Mouse (Mus musculus) lung, adult 18-20 months (tissue): ENCODE results near the gene Snrnp70.

ENCODE experiments used
- DNase-seq, 2 experiments: peaks; one replicate each; pipeline ENCODE4 v3.0.0; 2022; ENCODE audit warnings: mixed read lengths in 2 of 2

Snrnp70 gene

DNA sequence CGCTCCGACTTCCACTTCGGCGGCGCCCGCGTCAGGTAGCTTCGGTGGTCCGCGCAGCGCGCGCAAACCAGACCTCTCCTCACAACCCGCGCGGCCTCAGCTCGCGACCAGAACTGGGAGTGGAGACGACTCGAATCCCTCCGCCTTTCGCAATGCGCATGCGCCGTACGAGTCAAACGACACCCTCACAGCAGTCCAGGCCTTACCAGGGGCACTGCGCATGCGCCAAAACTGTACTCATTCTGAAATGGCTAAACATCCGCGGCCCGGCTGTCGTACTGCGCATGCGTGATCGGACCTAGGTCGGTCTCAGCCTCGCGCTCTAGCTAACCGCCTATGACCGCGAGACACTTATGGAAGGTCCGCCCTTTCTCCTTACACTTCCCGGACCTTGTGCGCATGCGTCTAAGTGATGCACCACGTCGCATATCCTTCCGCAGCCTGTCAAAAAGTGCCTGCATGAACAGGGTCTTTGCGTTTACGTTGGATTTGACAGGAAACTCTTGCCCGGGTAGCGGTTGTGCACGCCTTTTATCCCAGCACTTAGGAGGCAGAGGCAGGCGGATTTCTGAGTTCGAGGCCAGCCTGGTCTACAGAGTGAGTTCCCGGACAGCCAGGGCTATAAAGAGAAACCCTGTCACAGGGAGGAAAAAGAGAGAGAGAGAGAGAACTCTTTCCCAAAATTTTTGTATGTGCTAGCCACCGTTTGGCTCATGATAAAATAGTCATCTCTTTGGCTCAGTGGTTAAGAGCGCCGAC, at the start of gene Snrnp70:
Gene Snrnp70 (minus strand): TSS at position 165 of the 759 bp plus-strand sequence.
- peak; percentile 100 for DNase-seq

DNA sequence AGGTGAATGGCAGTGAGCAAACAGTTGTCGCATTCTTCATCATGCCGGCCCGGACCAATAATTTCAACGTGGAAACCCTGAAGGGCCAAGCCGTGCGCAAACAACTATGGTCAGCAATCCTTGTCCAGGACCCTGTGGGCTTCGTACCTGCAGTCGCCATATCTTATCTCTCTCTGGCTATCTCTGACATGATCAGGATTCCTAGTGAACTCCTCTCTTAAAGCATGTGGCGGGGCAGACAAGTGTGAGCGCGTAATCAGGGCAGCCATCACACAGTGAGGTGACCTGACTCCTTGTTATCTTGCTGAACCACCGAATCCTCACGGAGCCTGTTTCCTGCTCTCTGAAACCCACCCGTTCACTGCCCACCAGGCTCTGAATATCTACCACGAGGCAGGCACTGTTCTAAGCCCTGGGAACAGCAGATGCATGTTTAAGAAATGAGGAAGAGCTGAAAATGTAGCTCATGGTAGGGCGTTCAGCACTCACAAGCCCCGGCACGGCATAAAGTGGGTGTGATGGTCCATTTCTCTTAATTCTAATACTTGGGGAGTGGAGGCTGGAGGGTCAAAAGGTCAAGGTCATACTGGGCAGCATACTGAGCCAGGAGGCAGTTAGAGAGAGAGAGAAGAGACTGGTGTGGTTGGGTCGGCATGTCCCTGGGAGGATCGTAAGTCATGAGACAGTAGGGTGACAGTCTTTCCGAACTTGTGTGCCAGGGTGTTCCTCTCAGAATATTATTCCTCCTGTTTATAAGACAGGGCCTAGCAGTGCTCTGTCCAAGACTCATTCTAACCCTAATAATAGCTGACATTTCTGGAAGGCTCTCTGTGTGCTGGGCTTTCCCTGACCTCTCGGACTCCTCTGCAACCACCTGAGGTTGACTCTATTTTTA, 48.2 kb upstream of the Snrnp70 start:
- DNase-seq = no peak

DNA sequence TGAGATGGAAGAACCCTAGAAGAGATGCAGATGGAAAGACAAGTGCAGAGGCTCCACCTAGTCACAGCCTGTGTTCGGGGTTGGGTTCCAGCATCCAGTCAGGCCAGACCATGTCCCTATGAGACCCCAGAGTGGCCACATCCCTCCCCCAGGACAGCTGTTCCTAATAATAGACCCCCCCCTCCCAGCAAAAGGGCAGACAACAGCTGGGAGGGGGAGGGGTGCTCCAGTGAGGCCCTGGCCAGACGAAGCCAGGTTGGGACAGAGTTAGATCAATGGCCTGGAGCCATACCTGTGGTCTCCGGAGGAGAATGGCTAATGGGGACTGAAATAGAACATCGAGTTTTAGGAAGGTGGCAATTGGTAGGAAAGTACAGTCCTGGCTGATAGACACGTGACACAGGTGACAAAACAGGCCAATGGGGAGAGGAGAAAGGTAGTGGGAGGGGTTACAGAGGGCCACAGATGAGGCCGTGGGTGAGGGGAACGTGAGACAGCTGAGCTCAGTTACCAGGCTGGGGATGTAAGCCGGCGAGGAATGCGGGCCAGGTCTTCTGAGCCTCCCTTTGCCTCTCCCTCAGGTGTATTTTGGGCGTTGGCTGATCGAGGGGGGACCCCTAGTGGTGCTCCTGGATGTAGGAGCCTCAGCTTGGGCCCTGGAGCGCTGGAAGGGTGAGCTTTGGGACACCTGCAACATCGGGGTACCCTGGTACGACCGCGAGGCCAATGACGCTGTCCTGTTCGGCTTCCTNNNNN, 42.2 kb upstream of the Snrnp70 start, which contains the start of gene Ruvbl2:
Gene Ruvbl2 (minus strand): TSS at position 576 of the 756 bp plus-strand sequence.
- DNase-seq = peak; percentile 44 to 71

DNA sequence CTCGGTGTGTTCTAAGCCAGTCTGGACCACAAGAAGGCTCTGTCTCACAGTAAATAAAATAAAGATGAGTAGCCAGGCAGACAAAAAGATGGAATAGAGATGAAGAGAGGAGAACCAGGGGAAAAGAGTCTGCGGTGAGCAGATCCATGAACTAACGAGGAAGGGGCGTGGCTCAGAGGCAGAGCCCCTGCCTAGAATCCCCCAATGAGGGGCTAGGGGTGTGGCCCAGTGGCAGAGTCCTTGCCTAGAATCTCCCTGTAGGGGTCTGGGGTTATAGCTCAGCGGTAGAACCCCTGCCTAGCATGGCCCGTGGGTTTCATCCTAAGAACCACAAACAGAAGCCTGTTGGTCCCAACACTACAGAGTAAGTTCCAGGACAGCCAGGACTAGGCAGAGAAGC, 41.5 kb upstream of the Snrnp70 start:
- no peak for DNase-seq

DNA sequence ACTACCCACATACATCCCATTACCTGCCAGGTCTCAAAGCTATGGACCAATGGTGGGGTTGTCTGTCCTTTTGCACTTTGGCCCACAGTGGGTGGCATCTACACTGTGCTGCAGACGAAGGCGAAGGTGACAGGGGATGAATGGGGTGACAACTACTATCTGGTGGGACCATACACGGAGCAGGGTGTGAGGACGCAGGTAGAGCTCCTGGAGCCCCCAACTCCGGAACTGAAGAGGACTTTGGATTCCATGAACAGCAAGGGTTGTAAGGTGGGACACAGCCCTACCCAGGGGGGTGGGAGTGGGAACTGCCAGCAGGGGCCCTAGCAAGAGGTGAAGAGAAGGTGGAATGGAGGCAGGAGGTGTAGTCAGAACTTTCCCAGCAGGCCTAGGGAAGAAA, 40.9 kb upstream of the Snrnp70 start:
- no peak for DNase-seq

DNA sequence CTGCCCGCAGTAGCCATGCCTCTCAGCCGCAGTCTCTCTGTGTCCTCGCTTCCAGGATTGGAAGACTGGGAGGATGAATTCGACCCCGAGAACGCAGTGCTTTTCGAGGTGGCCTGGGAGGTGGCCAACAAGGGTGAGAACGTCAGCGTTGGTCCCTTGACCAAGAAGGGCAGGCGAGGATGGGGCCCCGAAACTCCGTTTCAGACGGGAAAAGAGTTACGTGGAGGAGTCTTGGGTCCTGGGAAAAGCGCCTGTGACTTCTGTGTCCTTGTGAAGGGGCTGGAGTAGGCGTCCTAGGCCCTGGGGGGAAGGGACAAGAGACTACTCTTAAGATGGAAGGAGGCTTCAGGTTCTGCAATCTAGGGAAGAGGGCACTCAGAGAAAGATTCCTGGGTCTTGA, 39.5 kb upstream of the Snrnp70 start:
- peak in 1 of 2 experiments; percentile 61 for DNase-seq

DNA sequence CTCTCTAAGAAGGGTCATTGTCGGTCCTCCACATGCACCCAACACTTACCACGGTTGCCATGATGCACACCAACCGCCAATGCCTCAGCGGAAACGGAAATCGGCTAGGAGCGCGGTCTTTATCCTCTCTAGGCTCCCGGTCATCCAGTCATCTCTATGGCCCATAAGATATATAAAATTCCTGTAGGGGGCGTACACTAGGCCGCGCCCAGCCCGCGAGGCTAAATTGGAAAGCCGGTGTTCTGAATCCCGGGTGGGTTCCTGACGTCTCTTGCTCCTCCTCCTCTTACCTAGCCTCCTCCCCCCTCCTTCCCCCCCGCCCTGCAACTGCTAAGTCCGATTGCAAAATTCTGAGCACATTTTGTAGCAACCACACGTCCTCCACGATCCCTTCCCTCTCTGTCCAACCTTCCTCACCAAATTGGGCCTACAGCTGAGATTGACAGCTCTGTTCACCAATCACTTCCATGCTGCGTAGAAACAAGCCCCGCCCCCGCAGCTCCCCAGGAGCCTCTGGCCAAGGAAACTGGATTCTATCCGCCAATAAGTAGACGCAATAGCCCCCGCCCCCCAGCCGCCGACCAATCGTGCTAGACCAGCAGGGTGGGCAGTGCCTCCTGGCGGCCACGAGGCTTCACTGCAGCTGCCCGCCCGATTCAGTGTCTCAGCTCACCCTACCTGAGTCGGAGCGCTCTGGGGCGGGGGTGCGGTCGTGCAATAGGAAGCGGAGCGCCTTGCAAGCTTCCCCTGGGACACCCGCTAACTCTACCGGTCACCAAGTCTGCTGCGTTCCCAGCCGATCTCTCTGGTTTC, 38.9 kb upstream of the Snrnp70 start, which contains the start of gene Gys1:
Gene Gys1 (plus strand): TSS at position 642 of the 813 bp plus-strand sequence.
- peak; percentile 100 for DNase-seq

DNA sequence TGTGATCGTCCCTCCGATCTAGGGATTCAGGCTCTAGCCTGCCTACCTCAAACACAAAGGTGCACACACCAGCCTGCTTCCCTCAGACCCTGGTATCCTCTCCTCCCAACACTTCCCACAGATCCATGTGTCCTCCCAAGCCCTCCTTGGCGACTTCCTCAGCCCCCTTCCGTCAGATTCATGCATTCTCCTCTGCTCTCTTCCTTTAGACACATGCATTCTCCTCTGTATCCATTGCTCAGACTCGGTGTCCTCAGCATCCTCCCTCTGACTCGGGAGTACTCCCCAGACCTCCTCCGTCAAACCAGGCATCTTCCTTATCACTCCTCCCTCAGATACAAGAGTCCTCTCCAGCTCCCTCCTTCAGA, 38.3 kb upstream of the Snrnp70 start:
- no peak for DNase-seq

DNA sequence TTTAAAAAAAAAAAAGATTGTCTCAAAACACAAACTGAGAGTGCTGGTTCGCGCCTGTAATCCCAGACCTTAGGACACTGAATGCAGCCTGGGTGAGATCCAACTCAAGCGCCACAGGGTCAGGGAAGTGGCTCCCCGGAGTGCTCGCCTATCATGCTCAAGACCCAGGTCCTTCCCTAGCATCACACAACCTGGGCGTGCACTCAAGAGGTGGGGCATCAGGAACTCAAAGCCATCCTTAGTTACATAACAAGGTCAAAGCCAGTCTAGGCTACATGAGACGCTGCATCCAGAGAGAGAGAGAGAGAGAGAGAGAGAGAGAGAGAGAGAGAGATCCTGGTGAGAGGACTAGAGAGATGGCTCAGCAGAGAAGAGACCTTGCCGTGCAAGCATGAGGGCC, 31.0 kb upstream of the Snrnp70 start:
- DNase-seq = no peak

DNA sequence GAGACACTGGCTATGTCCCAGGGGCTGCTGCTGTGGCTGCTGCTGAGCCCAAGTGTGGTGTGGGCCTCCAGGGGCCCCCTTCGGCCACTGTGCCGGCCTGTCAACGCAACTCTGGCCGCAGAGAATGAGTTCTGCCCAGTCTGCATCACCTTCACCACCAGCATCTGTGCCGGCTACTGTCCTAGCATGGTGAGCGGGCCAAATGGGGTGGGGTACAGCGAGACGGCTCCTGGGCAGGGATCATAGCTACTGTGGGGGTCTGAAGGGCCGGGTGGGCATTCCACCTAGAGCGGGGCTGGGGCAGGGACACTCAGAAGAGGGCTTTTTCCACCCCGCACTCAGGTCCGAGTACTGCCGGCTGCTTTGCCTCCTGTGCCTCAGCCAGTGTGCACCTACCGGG, 25.7 kb upstream of the Snrnp70 start:
- DNase-seq = no peak

DNA sequence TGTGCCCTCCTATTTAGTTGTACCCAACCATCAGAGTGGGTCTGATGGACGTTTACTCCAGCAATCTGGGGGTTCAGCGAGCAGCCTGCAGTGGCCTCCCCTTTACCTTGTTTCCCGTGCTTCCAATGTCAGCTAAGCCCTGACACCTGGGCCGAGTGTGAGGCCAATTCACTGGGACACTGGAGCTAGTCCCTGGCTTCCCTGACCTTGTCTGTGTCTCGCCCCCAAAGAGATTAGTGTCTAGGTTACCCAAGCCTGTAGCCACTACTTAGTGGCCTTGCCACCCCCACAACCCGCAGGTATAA, 25.0 kb upstream of the Snrnp70 start, which contains the start of gene Lhb:
Gene Lhb (plus strand): TSS at position 206 of the 305 bp plus-strand sequence.
- DNase-seq = no peak

DNA sequence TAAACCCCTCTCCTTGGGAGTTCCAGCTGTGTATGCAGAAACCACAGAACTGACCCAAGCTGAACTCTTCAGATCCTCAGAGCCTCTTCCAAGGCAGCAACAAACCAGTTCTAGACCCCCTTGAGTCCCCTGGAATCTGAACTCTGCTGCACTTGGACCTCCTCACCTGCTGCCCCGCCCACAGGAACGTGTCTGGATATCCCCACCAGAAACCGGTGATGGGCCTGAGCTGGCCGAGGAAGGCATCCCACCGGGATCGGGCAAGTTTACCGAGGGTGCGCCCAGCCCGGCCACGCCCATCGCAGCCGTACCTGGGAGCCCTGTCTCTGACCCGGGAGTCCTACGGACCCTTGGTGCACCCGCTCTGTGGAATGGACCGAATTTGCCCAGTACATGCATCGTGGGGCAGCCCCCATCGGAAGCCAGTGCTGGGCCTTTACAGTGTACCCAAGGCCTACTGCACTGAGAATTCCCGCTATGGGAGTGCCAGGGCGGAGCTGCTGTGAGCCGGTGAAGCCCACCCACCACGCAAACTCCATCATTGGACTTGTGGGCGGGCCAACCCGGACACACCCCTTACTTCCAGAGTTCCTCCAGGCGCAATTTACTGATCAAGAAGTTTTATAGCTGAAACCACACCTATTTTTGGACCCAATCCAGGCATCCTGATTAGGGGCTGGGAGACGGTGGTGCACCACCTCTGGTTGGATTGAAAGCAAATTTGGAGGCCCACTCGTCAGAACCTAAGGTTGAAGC, 24.5 kb upstream of the Snrnp70 start:
- no peak for DNase-seq

DNA sequence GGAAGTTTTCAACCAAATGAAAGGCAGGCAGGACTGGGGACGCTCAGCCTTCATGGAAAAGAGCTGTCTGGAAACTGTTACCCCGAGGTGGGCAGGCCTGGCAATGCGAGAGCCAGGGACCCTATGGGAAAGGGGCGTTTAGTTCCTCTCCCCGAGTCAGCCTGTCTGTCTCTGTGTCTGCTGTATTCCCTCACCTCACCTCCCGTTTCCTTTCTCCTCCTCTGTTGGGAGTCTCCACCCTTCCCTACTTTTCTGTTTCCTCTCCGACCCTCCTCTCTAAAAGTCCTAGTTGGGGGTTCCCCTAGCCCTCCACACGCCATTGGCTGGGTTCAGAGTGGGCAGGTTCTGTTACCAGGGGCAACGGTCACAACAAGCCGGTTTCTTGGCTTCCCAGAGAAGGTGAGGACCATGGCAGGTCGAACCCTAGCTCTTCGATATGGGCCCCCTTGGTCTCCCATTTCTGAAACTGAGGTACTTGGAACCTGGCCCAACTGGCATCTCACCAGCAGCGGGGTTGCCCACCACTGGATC, 22.5 kb upstream of the Snrnp70 start:
- DNase-seq = peak in 1 of 2 experiments; percentile 53

DNA sequence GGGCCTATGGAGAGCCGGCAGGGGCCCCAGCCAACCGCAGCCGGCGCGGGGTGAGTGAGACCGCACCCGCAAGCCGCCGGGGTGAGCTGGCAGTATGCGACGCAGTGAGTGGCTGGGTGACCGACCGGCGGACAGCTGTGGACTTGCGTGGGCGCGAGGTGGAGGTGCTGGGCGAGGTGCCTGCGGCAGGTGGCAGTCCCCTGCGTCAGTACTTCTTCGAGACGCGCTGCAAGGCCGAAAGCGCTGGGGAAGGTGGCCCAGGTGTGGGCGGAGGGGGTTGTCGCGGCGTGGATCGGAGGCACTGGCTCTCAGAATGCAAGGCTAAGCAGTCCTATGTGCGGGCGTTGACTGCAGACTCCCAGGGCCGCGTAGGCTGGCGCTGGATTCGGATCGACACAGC, 20.1 kb upstream of the Snrnp70 start:
- DNase-seq = no peak

DNA sequence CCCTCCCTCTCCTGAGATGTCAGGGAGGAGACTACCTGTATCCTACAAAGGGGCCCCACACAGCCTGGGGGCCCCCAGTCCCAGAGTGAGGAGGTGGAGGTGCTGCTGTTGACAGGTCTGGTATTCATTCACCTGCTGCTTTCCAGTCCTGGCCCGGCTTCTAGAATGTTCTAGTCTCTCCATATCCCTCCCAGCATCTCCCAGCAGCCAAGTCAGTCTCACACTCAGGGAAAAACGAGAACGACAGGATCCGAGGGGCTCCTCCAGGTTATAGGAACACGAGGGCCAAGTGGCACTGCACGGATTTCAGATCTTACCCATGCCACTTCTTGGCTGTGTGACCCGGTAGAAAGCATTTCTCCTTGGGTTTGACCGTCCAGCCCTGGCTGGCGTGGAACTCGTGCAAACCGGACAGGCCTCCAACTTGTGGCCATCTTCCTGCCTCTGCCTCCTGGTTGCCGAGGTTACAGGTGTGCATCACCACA, 19.2 kb upstream of the Snrnp70 start:
- no peak for DNase-seq

DNA sequence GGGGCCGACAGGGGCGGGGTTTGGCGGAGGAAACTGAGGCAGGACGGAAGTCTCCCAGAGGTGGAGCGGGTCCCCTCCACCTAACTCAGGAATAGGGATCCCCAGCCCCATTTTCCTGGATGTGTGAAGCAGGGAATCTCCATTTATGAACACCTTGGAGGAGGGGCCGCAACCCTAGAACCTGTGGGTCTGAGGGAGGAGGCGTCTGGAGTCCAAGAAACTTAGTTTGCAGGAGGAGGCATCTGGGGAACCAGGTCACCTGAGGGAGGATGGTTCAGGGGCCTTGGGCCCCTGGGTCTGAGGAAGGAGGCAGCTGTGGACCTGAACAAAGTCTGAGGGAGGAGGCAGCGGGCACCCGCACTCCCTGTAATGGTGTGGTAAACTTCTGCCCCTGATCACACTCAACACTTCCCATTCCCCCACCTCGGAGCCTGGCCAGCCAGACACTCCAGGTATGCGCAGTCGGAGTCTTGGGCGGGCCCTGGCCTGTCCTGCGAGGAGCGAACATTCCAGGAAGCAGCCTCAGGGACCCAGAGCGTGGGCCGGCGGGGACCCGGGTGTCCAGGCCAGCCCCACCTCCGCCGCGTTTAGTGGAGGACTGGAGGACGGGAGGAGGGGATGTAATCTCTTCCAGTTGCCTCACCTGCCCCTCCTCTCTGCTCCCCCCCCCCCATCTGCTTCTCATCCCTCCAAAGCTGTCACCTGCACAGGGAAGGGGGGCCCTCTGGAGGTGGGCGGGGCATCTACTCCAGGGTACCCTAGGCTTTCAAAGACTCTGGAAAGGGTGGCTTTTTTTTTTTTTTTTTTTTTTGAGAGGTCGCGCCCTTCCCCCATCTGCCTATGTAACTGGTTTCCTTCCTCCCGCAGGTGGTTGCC, 18.6 kb upstream of the Snrnp70 start:
- peak; percentile 52 to 74 for DNase-seq

DNA sequence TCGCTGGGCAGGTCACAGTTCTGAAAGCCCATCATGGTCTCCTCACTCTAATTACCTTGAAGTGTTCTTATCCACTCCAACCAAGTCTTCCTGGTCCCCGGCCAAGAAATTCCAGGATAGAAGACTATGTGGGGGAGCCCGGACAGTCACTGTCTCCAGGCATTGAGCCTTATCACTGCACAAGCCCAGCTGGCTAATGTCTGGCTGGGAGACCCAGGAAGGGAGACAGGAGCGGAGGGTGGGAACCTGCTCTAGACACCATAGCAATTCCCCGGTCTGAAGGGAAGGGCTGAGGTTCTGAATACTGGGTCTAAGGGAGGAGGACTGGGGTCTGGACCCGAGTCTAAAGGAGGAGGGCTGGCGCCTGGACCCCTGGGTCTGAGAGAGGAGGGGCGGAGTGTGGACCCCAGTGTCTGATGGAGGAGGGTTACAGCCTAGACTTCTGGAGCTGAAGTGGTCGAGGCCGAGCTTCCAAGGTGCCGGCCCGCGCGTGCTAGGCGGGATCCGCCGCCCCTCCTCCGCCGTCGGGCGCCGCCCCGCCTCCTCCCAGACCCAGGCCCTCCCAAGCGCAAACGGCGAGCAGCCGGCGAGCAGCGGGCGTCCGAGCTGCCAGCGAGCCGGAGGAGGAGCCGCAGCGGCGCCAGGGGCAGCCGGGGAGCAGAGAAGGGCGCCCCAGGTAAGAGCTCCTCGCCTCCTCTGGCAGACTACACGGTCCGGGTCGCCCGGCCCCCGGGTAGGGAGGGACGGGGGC, 17.7 kb upstream of the Snrnp70 start, which contains the start of gene Ntf5:
Gene Ntf5 (plus strand): TSS at position 583 of the 751 bp plus-strand sequence.
- DNase-seq = peak; percentile 60 to 62

DNA sequence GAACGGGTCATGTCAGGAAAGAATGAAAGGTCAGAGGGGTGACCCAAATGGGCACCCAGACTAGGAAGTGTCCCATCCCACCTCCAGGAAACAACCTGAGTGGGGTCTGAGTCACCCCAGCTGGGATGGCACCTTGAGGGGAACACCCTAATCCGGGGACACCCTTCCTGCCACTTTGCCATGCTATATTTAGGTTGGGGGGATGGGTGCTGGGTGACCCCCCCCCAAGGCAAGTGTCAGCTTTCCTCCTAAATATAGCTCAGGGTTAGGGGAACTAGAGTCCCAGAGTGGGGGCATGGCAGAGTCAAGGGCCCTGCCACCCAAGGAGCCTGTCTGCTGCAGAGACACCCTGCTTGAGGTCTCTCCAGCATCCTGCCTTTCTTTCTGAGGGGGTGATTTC, 16.9 kb upstream of the Snrnp70 start:
- no peak for DNase-seq
